Mouse (Mus musculus): ENCODE data around the gene Cldn4.

GRCm38 (mm10) chr5:134906633-134907032 lies 40.1 kb downstream of the Cldn4 start, which contains the start of gene Tmem270:
- no peak for TF ChIP-seq EP300 (optimal IDR thresholded peaks at IDR 0.05)
- TF ChIP-seq CTCF (IDR thresholded peaks at IDR 0.05; ENCODE audit: low read depth), result no peak

All from stomach, postnatal 0 days (tissue).